Mouse (Mus musculus): ENCODE results near the gene Pmp22.

Gene Pmp22

GRCm38 (mm10) chr11:63128784-63129183 is at the start of gene Pmp22:
Gene Pmp22 (plus strand): TSS chr11:63128982.
- DNase-seq = no peak

DNA sequence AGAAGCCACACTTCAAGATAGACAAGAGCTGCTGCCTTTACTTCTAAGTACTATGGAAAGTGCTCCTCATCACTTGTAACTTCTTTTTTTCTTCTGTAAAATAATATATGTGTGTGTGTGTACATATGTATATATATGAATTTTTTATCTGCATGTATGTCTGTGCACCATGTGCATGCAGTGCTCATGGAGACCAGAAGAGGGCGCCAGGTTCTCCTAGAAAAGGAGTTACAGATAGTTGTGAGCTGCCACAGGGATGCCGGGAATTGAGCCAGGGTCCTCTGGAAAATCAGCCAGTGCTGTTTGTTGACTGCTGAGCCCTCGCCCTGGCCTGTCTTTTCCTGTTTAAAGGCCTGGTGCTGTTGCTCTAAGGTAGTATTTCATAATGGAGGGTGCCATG is 44.2 kb upstream of the Pmp22 start:
- DNase-seq = no peak

- DNase-seq = no peak
Measured at GRCm38 (mm10) chr11:63088672-63089071, 40.1 kb upstream of the Pmp22 start.

DNA sequence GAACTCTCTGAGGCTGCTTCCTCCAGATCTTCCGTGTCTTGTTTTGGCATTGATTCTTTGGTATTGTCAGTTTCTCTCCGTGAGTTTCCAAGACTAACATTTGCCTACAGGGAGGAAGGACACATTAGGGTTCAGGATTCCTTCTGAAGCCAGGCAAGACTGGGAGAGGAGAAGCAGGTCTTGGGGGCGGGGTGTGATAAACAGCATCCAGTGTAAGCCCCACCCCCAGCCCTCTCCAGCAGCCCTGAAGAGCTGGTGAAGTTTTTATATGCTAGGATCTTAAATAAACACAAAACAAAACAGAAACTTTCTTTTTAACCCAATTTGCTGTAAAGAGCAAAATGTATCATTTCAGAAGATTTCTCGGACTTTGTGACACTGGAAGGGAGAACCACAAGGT is 38.6 kb upstream of the Pmp22 start:
- no peak for DNase-seq

DNA sequence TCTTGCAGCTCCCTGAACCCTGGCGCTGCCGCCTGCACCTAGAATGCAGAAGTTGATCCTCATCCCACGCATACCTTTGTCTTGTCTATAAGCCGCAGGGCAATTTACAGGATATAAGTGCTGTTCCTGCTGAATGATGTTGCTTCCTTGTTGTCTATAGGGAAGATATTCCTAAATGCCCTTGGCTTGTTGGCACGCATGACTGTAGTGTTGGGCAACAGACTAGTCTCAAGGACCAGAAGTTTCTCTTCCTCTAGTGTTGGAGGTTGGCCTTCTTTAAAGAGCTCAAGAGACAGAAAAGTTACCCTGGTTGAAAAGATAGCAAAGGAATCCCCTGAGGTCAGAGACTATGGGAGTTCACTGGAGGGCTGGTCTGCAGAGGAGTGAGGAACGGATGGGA is 37.8 kb upstream of the Pmp22 start:
- DNase-seq = no peak

- no peak for DNase-seq
Measured at GRCm38 (mm10) chr11:63092271-63092670, 36.5 kb upstream of the Pmp22 start.

- no peak for DNase-seq
Measured at GRCm38 (mm10) chr11:63093601-63094000, 35.2 kb upstream of the Pmp22 start.

DNA sequence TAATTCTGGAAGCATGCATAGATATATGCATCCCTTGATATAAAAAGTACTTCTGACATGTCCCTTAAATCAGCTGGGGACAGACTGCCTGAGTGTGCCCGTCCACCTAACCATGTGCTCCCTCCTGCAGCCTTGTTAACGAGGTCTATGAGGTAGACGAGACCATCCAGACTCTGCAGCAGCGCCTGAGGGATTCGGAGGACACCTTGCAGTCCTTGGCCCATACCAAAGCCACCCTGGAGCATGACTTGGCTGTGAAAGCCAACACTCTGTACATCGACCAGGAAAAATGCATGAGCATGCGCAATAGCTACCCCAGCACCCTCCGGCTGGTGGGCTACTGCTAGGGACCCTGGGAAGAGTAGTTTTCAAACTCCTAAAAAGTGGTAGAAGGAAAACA is 34.3 kb upstream of the Pmp22 start:
- DNase-seq = no peak

DNA sequence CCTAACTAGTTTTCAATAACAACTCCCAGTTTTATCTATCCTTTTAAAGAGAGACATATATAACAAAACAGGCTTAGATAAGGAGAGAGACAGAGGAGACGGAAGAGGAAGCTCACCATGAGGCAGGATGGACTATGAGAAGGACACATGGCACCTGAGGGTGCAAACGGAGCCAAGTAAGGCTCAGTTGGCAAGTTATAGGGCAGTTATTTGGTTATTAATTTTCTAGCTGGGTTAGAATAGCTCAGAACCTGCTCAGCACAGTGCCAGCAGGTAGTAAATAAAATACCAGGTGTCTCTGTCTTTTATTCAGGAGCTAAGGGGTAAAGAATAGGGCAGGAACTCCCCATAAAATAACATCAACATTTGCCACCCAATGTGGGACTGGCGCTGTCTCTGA is 30.8 kb upstream of the Pmp22 start:
- no peak for DNase-seq

- DNase-seq = no peak
Measured at GRCm38 (mm10) chr11:63099390-63099789, 29.4 kb upstream of the Pmp22 start.

- no peak for DNase-seq
Measured at GRCm38 (mm10) chr11:63103256-63103655, 25.5 kb upstream of the Pmp22 start.

DNA sequence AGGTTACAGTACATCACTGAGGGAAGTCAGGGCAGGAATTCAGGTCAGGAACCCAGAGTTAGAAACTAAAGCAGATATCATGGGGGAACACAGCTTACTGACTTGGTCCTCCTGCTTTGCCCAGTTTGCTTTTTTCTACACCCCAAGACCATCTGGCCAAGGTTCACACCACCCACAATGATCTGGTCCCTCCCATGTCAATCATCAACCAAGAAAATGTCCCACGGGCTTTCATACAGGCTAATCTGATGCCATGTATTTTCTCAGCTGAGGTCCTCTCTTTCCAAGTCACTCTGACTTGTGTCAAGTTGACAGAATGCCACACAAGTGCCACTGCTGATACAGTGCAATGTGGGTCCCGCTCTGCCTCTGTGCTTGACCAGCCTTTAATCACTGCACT is 24.8 kb upstream of the Pmp22 start:
- DNase-seq = no peak

DNA sequence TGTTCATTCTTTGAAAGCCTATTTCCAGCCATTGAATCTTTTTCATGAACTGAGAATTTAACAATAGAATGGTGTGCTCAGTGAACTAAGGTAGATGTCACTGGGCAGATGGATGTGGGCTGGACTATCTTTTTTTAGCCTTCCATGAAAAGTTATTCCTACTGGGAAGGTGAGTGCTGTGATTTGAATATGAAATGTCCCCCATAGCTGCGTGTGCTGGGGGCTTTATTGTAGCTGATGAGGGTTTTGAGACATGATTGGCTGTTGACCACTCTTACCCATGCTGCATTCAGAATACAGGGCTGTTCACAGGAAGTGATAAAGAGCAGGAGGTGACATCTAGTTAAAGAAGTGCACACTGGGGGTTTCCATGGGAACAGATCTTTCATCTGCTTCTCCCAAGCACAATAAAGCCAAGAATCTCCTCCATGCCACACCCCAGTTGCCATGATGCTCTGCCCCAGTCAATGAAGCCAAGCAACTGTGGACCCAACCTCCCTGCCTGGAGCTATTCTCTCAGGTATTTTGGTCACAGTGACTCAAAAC is 19.5 kb upstream of the Pmp22 start:
- no peak for DNase-seq

DNA sequence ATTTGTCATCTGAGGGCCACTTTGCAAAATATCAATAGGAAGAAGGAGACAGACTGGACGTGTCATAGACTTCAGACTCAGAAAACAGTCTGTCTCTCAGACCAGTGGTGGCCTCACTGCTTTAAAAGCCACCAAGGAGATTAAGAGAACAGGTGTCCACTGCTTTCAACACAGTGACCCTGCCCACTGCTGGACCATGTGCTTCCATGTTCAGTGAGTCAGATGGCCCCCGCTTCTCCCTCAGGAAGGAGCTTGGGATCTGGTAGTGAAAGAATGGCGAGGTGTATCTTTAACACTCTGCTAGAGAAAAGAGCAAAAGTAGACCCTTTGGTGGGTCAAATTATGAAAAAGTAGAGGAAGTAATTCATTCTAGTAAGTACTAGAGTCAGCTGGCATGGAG is 18.5 kb upstream of the Pmp22 start:
- no peak for DNase-seq

DNA sequence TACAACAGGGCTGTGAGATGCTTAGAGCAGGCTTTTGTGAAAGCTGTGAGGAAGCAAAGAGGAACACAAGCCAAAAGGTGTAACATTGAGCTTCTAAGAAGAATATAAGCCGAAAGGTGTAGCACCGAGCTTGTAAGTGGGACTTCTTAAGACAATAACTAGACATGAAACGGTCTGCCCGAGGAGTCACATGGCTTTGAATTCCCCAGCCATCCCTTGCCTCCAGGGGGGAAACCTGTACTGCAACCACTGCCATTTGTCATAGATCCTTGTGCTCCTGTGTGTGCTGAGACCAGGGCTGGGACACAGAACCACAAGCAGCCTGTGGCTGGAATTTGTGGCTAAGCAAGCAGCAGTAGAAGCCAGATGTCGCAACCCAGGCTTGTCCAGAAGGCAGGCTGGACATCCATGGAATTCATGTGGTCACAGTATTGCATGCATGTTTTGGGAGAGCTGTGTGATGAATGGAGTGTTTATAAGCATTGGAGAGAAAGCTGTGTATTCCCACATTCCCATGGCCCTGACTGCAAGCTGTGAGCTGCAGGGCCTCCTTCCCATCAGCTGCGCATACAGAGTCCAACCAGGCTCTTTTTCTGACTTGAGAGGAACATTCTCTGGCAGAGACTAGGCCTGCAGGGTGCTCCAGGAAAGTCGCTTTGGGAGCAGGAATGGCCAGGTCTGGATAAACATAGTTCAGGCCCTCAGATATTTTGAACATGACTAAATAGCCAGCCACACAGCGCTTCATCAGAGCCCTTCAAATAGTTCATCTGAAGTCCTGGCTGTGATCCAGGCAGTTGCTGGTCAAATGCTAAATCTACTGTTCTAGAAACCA is 13.8 kb upstream of the Pmp22 start:
- no peak for DNase-seq

DNA sequence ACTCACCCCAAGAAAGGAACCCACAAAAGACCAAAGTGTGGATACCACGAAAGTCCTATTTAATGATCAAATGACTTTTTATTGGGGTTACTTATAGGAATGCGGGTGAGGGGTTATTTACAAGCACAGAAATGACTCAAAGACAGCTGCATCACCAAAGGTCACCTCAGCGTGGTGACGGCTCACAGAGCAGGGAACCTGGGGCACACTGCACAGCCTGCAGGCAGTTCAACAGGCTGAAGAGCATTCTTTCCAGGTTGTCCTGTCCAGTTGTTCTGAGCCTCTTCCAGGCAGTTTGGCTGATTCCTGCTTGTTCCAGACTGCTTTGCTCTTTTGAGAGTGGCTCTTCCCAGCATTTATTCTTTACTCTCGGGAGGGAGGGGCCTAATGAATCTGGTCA is 12.1 kb upstream of the Pmp22 start:
- DNase-seq = no peak

GRCm38 (mm10) chr11:63117266-63117665 is 11.5 kb upstream of the Pmp22 start:
- DNase-seq = no peak

DNA sequence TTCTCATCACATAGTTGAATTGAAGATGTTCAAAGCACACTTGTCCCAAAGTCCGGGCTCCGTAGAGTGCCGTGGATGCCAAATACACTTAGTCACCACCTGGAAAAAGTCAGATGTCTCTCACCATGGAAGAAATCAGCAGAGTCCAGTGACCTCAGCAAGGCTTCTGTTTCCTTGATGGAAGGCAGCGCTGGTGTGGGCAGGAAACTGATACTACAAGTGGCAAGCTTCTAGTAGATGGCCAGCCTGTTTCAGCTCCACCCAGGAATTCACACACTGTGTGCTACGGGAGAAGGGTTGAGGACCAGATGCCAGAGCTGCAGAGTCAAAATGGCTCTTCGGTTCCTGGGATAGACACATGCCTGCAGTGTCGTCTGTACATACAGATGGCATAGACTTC is 9.0 kb upstream of the Pmp22 start:
- no peak for DNase-seq

DNA sequence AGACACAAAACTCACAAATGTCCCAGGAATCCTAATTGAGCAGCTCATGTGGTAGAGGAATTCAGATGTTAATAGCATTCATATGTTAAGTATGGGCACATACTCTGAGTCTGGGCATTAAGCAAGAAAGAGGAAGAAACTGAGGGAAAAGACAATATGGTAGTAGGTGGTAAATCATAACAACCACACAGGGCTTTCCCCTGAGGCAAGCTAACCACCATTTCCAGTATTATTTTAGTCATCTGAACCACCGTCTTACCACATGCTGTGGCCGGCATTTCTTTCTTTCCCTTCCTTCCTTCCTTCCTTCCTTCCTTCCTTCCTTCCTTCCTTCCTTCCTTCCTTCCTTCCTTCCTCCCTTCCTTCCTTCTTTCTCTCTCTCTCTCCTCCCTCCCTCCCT is 6.5 kb upstream of the Pmp22 start:
- no peak for DNase-seq

GRCm38 (mm10) chr11:63122776-63123350 is 5.9 kb upstream of the Pmp22 start:
- no peak for DNase-seq

GRCm38 (mm10) chr11:63124316-63124715 is 4.5 kb upstream of the Pmp22 start:
- no peak for DNase-seq

DNA sequence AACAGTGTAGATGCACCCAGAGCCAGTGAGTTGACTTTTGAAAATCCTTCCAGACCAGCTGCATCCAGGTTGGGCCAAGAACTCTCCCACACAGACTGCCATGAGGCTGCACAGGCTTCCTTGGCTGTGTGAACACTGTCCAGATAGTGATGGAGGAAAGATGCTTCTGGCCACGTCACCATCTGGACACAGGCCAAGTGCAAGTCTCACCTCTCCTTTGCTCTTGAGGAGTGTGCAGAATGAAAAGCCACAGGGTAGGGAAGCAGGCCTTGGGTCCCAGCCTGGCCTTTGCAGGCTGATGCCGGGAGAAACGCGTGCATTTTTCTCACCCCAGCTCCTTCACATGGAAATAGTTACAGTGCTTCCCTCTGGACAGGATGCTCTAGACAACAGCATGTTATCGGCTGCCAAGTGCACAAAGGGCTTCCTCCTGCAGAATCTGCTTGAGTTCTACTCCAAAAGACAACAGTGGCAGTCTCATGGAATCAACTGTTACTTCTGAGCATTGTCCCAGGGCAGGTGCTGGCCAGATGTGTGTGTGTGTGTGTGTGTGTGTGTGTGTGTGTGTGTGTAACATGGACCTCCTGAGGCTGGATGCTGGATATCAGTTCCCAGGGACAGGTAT is 2.8 kb upstream of the Pmp22 start:
- peak in 1 of 2 experiments; percentile 21 for DNase-seq

GRCm38 (mm10) chr11:63126976-63127375 is 1.8 kb upstream of the Pmp22 start:
- no peak for DNase-seq

DNA sequence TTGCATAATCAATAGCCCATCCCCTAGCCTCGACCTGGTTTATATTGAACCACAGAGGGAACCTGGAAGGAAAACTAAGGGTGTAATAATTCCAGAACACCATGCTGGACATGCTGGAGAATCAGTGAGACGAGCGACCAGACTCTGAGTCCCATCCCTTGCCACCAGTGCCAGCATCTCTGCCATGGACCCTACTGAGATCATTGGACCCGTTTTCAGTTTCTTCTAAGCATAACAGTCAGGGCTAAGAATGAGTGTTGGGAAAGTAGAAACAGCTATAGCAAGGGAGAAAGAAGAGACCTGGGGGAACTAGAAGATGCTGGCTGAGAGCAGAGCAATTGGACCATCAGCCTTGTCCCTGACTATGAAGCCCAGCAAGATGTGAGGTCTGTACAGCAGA is 1.3 kb upstream of the Pmp22 start:
- no peak for DNase-seq
